Mouse (Mus musculus) liver, adult 2 months (tissue): ENCODE results near the gene Rab10.

Source experiments
- CTCF ChIP-seq: fragments of 200-500 bp; IDR thresholded peaks from 2 replicates; pipeline ENCODE4 v1.5.1; 2011; ENCODE audit warnings: low read depth, low read length, control low read depth
- POLR2A ChIP-seq: fragments of 200-500 bp; IDR thresholded peaks from 2 replicates; pipeline ENCODE4 v1.6.1; 2011; ENCODE audit warnings: low read length, control low read depth; ENCODE audit not compliant: insufficient read depth; ENCODE audit errors: extremely low read depth

DNA sequence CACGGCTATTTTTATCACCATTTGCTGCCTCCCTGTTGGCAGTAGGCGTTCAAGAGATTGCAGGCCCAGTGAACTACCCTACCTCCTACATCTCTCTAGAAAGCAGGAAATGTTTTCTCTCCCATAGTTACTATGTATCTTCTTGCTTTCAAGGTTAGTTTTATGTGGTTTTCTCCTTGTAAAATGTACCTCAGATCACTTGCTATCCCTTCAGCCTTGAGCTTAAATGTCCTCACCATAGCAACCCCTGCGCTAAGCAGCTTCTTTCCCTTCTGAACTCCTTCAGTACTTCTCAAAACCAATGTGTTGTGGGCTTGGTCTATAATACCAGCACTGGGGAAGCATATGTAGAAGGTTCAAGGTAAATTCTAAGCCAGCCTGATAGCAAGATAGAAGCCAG, 3.1 kb upstream of the Rab10 start:
- TF ChIP-seq POLR2A (no peak), CTCF (no peak)
